Mouse (Mus musculus) CH12.LX (cell line): ENCODE results near the gene Egfl8.

Source experiments
- CHD2 ChIP-seq: IDR thresholded peaks from 2 replicates; pipeline ENCODE4 v1.6.1; 2011; ENCODE audit warnings: low read length, improper control_type of control experiment
- CTCF ChIP-seq, 2 experiments: IDR thresholded peaks in 1 of 2; conservative IDR thresholded peaks in 1 of 2; 2 replicates each; pipeline ENCODE4 v1.5.1; 2011 to 2012; ENCODE audit warnings: low read depth in 2 of 2, low read length in 2 of 2, improper control_type of control experiment in 1 of 2, inconsistent platforms in 1 of 2, mild to moderate bottlenecking in 1 of 2, moderate library complexity in 1 of 2
- GABPA ChIP-seq: IDR thresholded peaks from 2 replicates; pipeline ENCODE4 v1.6.1; 2012; ENCODE audit warnings: low read depth, low read length, improper control_type of control experiment, inconsistent platforms; ENCODE audit not compliant: insufficient replicate concordance
- HCFC1 ChIP-seq: IDR thresholded peaks from 2 replicates; pipeline ENCODE4 v1.6.1; 2012; ENCODE audit warnings: low read depth, mild to moderate bottlenecking, inconsistent platforms, low read length, improper control_type of control experiment
- MYC ChIP-seq: IDR thresholded peaks from 2 replicates; pipeline ENCODE4 v1.6.1; 2011; ENCODE audit warnings: low read depth, mild to moderate bottlenecking, improper control_type of control experiment, low read length
- POLR2A ChIP-seq: IDR thresholded peaks from 2 replicates; pipeline ENCODE4 v1.6.1; 2011; ENCODE audit warnings: low read depth, mild to moderate bottlenecking, improper control_type of control experiment, low read length
- RCOR1 ChIP-seq: conservative IDR thresholded peaks from 2 replicates; pipeline ENCODE4 v1.6.1; 2012; ENCODE audit warnings: low read depth, mild to moderate bottlenecking, inconsistent platforms, low read length, improper control_type of control experiment
- TBP ChIP-seq: conservative IDR thresholded peaks from 2 replicates; pipeline ENCODE4 v1.6.1; 2011; ENCODE audit warnings: low read depth, low read length, improper control_type of control experiment
- ZNF384 ChIP-seq: IDR thresholded peaks from 2 replicates; pipeline ENCODE4 v1.6.1; 2012; ENCODE audit warnings: low read depth, low read length, improper control_type of control experiment, inconsistent platforms

DNA sequence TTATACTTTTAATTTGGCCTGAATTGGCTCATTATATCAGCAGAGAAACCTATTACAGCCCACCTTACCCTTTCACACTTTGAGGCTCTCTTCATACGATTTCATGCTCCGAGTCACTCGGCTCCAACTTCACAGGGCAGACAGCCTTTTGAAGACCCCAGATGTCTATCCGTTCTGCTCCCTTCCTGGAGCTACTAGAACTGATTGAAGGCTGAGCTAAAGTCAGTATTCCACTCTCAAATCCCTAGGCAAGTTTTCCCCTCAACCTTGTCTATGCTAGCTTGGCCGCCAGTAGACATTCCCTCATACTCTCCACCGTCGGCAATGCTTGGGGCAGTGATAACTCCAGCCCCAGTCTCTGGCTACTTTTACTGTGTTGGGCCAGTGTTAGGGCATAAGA, 26.6 kb downstream of the Egfl8 start:
- no peak for TF ChIP-seq GABPA
- no peak for TF ChIP-seq ZNF384
- TF ChIP-seq MYC, result no peak
- no peak for TF ChIP-seq POLR2A
- no peak for TF ChIP-seq RCOR1
- no peak for TF ChIP-seq TBP
- no peak for TF ChIP-seq CHD2
- no peak for TF ChIP-seq CTCF (conservative IDR thresholded peaks at IDR 0.05 in 1 of 2, IDR thresholded peaks at IDR 0.05 in 1 of 2; ENCODE audit: low read depth in 2 of 2, low read length in 2 of 2)
- TF ChIP-seq HCFC1, result no peak
